Mouse (Mus musculus): ENCODE measurements around the gene Ulk4.

GRCm38 (mm10) chr9:120964224-120964623, 312.8 kb downstream of the Ulk4 start:
- no peak for TF ChIP-seq FLI1 (IDR thresholded peaks at IDR 0.05; ENCODE audit: low read length)
- no peak for TF ChIP-seq GATA1 (IDR thresholded peaks at IDR 0.05; ENCODE audit: borderline replicate concordance, low read length)

Data from megakaryocyte, embryonic 14.5 days (primary cell).